Mouse (Mus musculus) spleen, adult 2 months (tissue): ENCODE results near the gene Phyh. TPM values are rescaled to one million over a fixed set of nuclear protein-coding genes. Genes with fewer than 3 reads are reported as not detected.

Experiments
- DNase-seq, 2 experiments: peaks; one replicate each; pipeline versions ENCODE4 v3.0.0 to v3.0.0-alpha.2; 2012 to 2021; ENCODE audit warnings: low spot score in 2 of 2, low read depth in 1 of 2
- H3K27ac ChIP-seq: fragments of 200-500 bp; 2 replicates; pipeline ENCODE4 v1.5.1; 2012; ENCODE audit warnings: low read length, inconsistent platforms; ENCODE audit not compliant: insufficient read depth
- H3K27me3 ChIP-seq: fragments of 200-500 bp; 2 replicates; pipeline ENCODE4 v1.6.1; 2012; ENCODE audit warnings: mild to moderate bottlenecking, moderate library complexity, low read length, inconsistent platforms; ENCODE audit not compliant: control insufficient read depth, insufficient read depth
- H3K36me3 ChIP-seq: fragments of 200-500 bp; 2 replicates; pipeline ENCODE4 v1.6.1; 2012; ENCODE audit warnings: mild to moderate bottlenecking, low read length, inconsistent platforms; ENCODE audit not compliant: control insufficient read depth, insufficient read depth
- H3K4me1 ChIP-seq: fragments of 200-500 bp; 2 replicates; pipeline ENCODE4 v1.6.1; 2011; ENCODE audit warnings: inconsistent platforms; ENCODE audit not compliant: control insufficient read depth, insufficient read depth, insufficient read length
- H3K4me3 ChIP-seq: fragments of 200-500 bp; 2 replicates; pipeline ENCODE4 v1.5.1; 2011; ENCODE audit warnings: mild to moderate bottlenecking, inconsistent platforms; ENCODE audit not compliant: insufficient read depth, insufficient read length; ENCODE audit errors: extremely low read depth
- CTCF ChIP-seq: fragments of 200-500 bp; IDR thresholded peaks from 2 replicates; pipeline ENCODE4 v1.5.1; 2011; ENCODE audit warnings: mild to moderate bottlenecking, inconsistent platforms; ENCODE audit not compliant: insufficient read depth, insufficient read length, insufficient replicate concordance; ENCODE audit errors: extremely low read depth
- POLR2A ChIP-seq: fragments of 200-500 bp; IDR thresholded peaks from 2 replicates; pipeline ENCODE4 v1.6.1; 2011; ENCODE audit warnings: low read depth, low read length, inconsistent platforms
- WGBS: fragments of 180-500 bp; shearing (Covaris S2); methylation state at CpG from one replicate; pipeline ENCODE4 v1.1.7; 2018; 5-methylcytosine and 5-hydroxymethylcytosine counted together
- polyA plus RNA-seq: library from polyadenylated mRNA; depleted of rRNA; stranded (reverse); fragments of >200 nt; gene quantifications from 2 replicates; pipeline ENCODE4 v1.2.3, GENCODE M21; 2012

Phyh gene
- polyA plus RNA-seq, 1 experiment, result 15.3 TPM

GRCm38 (mm10) chr2:4900624-4901023, 18.2 kb upstream of the Phyh start:
- peaks cover 16% of the 10 kb centered on the region for H3K36me3 ChIP-seq
- WGBS, result 96% methylated on average over 6 of the region's 6 CpGs
- no peak for DNase-seq
- no peaks in the 10 kb centered on the region for H3K27me3 ChIP-seq
- TF ChIP-seq POLR2A (no peak), CTCF (no peak)
- H3K4me3 ChIP-seq, result no peak overlapping the region
- no peaks in the 10 kb centered on the region for H3K4me1 ChIP-seq
- no peak overlapping the region for H3K27ac ChIP-seq

- no peaks in the 10 kb centered on the region for H3K27me3 ChIP-seq
- DNase-seq, result no peak
- no peak for TF ChIP-seq POLR2A
- no peak for TF ChIP-seq CTCF
- WGBS, result 94% methylated on average over 5 of the region's 5 CpGs
- H3K4me1 ChIP-seq, result no peaks in the 10 kb centered on the region
- H3K4me3 ChIP-seq, result no peak overlapping the region
- H3K36me3 ChIP-seq, result peaks cover 28% of the 10 kb centered on the region
- H3K27ac ChIP-seq, result no peak overlapping the region
Observed at GRCm38 (mm10) chr2:4902346-4902745, 16.5 kb upstream of the Phyh start.

- TF ChIP-seq POLR2A (no peak), CTCF (no peak)
- Histone ChIP-seq H3K27ac (no peak overlapping the region), H3K4me3 (no peak overlapping the region), H3K27me3 (no peaks in the 10 kb centered on the region), H3K4me1 (no peaks in the 10 kb centered on the region), H3K36me3 (peaks cover 24% of the 10 kb centered on the region)
- WGBS, result 96% methylated on average over 6 of the region's 6 CpGs
- no peak for DNase-seq
Observed at GRCm38 (mm10) chr2:4907120-4907519, 11.7 kb upstream of the Phyh start.

- Histone ChIP-seq H3K4me3 (no peak overlapping the region), H3K27me3 (no peaks in the 10 kb centered on the region), H3K27ac (no peak overlapping the region), H3K4me1 (no peaks in the 10 kb centered on the region), H3K36me3 (peaks cover 24% of the 10 kb centered on the region)
- TF ChIP-seq POLR2A (no peak), CTCF (no peak)
- DNase-seq, result no peak
- whole genome bisulfite sequencing, result 76% methylated on average over 7 of the region's 7 CpGs
Observed at GRCm38 (mm10) chr2:4907916-4908315, 10.9 kb upstream of the Phyh start.

GRCm38 (mm10) chr2:4908771-4909315, 10.0 kb upstream of the Phyh start:
- Histone ChIP-seq H3K27me3 (no peaks in the 10 kb centered on the region), H3K4me1 (no peaks in the 10 kb centered on the region), H3K27ac (no peak overlapping the region), H3K36me3 (peaks cover 24% of the 10 kb centered on the region), H3K4me3 (no peak overlapping the region)
- WGBS, result 89% methylated on average over 3 of the region's 3 CpGs
- TF ChIP-seq POLR2A, result no peak
- no peak for TF ChIP-seq CTCF
- no peak for DNase-seq

GRCm38 (mm10) chr2:4909909-4910308, 8.9 kb upstream of the Phyh start:
- no peak for DNase-seq
- H3K27me3 ChIP-seq, result no peaks in the 10 kb centered on the region
- H3K4me1 ChIP-seq, result no peaks in the 10 kb centered on the region
- no peak for TF ChIP-seq CTCF
- no peak for TF ChIP-seq POLR2A
- H3K36me3 ChIP-seq, result peaks cover 22% of the 10 kb centered on the region
- no peak overlapping the region for H3K4me3 ChIP-seq
- no peak overlapping the region for H3K27ac ChIP-seq
- 89% methylated on average over 6 of the region's 6 CpGs for WGBS

- 89% methylated on average over 4 of the region's 4 CpGs for WGBS
- H3K36me3 ChIP-seq, result peaks cover 20% of the 10 kb centered on the region
- no peak overlapping the region for H3K27ac ChIP-seq
- DNase-seq, result no peak
- no peak for TF ChIP-seq POLR2A
- no peak for TF ChIP-seq CTCF
- H3K27me3 ChIP-seq, result no peaks in the 10 kb centered on the region
- no peaks in the 10 kb centered on the region for H3K4me1 ChIP-seq
- H3K4me3 ChIP-seq, result no peak overlapping the region
Observed at GRCm38 (mm10) chr2:4910521-4910920, 8.3 kb upstream of the Phyh start.
